Mouse (Mus musculus): ENCODE measurements at regions not wholly inside any gene's neighbourhood (a gene's known extent, or its start where the extent isn't known, plus 50 kb on each side); places are given as distances from the start of the nearest gene placed in this dataset.

DNA sequence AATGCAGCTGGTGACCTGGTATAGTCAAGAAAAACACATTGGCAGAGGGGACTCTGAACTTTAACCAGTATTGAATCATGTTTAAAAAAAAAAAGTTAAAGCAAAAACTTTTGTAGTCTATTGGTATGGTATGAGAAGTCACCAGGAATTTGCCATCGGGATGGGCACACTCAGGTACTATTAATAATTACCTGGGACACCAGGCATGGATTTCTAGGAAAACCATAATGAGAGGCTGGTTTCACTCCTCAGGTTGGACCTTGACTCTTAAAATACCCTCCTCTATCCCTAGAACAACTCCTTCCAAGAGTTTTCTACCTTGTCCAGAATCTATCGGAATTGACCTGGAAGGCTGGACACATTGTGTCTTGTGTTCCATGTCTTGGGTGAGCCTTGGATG, 155.5 kb upstream of the Foxq1 start:
- H3K4me2 ChIP-seq (replicated peaks): no peak overlapping the region
- H3K27me3 ChIP-seq: no peaks in the 10 kb centered on the region
- no peak overlapping the region for H3K4me3 ChIP-seq
- 98% methylated on average over 2 of the region's 2 CpGs for WGBS
- no peak for ATAC-seq (replicated peaks)
- no peaks in the 10 kb centered on the region for H3K4me1 ChIP-seq
- H3K9ac ChIP-seq (replicated peaks): no peak overlapping the region
- no peaks in the 10 kb centered on the region for H3K9me3 ChIP-seq
- H3K27ac ChIP-seq (replicated peaks): no peak overlapping the region
- H3K36me3 ChIP-seq: no peaks in the 10 kb centered on the region

- H3K9me3 ChIP-seq: no peaks in the 10 kb centered on the region
- WGBS: 88% methylated on average over 2 of the region's 2 CpGs
- no peak overlapping the region for H3K4me2 ChIP-seq (replicated peaks)
- H3K36me3 ChIP-seq: no peaks in the 10 kb centered on the region
- H3K9ac ChIP-seq (replicated peaks): no peak overlapping the region
- no peak overlapping the region for H3K4me3 ChIP-seq
- H3K4me1 ChIP-seq: peaks cover 16% of the 10 kb centered on the region
- no peak overlapping the region for H3K27ac ChIP-seq (replicated peaks)
- ATAC-seq (replicated peaks): no peak
- no peaks in the 10 kb centered on the region for H3K27me3 ChIP-seq
Measured at GRCm38 (mm10) chr13:31405312-31405711, 150.6 kb upstream of the Foxq1 start.

GRCm38 (mm10) chr13:31408439-31409122, 147.4 kb upstream of the Foxq1 start:
- Histone ChIP-seq H3K27me3 (no peaks in the 10 kb centered on the region), H3K9me3 (no peaks in the 10 kb centered on the region), H3K4me1 (peaks cover 16% of the 10 kb centered on the region), H3K4me3 (peak overlapping the region; percentile 14), H3K36me3 (no peaks in the 10 kb centered on the region), H3K27ac (replicated peaks) (peak overlapping the region; percentile 71), H3K4me2 (replicated peaks) (peak overlapping the region; percentile 31), H3K9ac (replicated peaks) (no peak overlapping the region)
- 17% methylated on average over 10 of the region's 10 CpGs for WGBS
- peak; percentile 95 for ATAC-seq (replicated peaks)

- H3K9me3 ChIP-seq: no peaks in the 10 kb centered on the region
- H3K4me2 ChIP-seq (replicated peaks): peak overlapping the region; percentile 31
- H3K27me3 ChIP-seq: no peaks in the 10 kb centered on the region
- H3K4me3 ChIP-seq: no peak overlapping the region
- peak; percentile 69 for ATAC-seq (replicated peaks)
- H3K4me1 ChIP-seq: peaks cover 16% of the 10 kb centered on the region
- 0 out of 2 replicates have a peak overlapping the region, but pooled peaks have one; percentile 15 for H3K27ac ChIP-seq (replicated peaks)
- 42% methylated on average over 2 of the region's 2 CpGs for WGBS
- H3K9ac ChIP-seq (replicated peaks): no peak overlapping the region
- H3K36me3 ChIP-seq: no peaks in the 10 kb centered on the region
Measured at GRCm38 (mm10) chr13:31409123-31409513, 146.8 kb upstream of the Foxq1 start.

DNA sequence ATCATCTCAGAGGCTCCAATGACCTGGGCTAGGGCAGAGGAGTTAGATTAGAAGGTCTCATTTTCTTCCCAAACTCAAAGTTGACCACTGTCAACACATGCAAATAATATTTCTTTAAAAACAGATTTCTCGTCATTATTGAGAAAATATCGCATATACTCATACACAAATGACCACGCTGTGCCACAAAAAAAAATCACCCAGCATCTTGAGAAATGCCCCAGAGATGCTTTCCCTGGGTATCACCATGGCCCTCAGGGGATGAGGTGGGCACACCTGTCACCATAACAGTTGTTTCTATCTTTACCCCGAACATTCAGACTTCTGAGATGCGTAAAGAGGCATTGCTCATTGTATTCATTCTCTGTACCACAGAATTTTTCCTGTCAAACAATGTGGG, 134.4 kb upstream of the Foxq1 start:
- no peak overlapping the region for H3K27ac ChIP-seq (replicated peaks)
- ATAC-seq (replicated peaks): no peak

DNA sequence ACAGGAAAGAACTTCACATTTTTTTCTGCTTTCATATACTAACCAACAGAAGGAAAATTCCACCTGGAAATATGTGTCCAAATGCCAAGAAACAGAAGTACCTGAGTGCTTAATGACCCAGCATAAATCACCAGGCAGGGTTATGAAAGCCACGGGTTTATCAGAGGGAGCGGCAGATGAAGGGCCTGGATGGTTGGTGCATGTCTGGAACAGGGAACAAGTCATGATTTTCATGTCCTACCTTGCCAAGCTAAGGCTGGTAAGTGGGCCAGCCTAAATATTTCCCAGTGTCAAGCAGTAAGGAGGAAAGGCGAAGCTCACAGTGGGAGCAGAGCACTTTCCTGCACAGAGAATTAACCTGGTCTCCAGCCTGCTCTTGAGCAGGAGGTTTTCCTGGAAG, 132.3 kb upstream of the Foxq1 start:
- H3K4me3 ChIP-seq: no peak overlapping the region
- no peaks in the 10 kb centered on the region for H3K27me3 ChIP-seq
- H3K9ac ChIP-seq (replicated peaks): no peak overlapping the region
- H3K9me3 ChIP-seq: no peaks in the 10 kb centered on the region
- H3K4me1 ChIP-seq: no peaks in the 10 kb centered on the region
- no peaks in the 10 kb centered on the region for H3K36me3 ChIP-seq
- H3K4me2 ChIP-seq (replicated peaks): no peak overlapping the region
- 92% methylated on average over 3 of the region's 3 CpGs for WGBS
- no peak for ATAC-seq (replicated peaks)
- H3K27ac ChIP-seq (replicated peaks): no peak overlapping the region

More for the DNA sequence above, 134.4 kb upstream of the Foxq1 start:
- Histone ChIP-seq H3K4me2 (replicated peaks) (no peak overlapping the region), H3K4me3 (no peak overlapping the region), H3K9me3 (no peaks in the 10 kb centered on the region), H3K4me1 (no peaks in the 10 kb centered on the region), H3K27me3 (no peaks in the 10 kb centered on the region), H3K9ac (replicated peaks) (no peak overlapping the region), H3K36me3 (no peaks in the 10 kb centered on the region)
- 95% methylated on average over 5 of the region's 5 CpGs for WGBS

DNA sequence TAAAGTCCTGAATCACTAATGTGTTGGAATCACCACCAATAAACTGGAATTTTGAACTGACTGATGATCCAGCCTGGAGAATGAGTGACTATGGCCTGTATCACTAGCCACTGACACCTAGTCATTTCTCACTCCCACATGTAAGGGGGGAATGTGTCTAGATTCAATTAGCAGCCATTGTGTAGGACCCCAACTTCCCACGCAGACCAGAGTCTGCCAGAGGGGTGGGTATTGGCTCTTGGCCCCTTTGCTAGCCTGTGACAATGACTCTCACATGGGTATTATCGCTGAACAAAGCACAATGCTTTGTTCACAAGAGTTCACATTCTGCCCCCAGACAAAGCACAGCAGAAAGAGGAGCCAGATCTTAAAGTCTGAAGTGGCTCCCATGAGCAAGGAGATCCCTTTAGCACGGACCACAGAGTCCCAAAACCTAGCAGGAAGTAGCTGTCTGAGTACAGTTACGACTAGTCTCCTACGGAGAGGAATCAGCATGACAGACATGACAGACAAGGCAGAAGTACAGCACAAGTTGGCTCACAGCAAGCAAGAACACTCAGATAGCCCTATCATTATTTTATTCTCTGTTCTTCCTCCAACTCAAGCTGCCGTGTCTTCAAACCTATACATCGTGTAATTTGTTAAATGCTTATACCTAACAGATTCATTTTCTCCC, 130.0 kb upstream of the Foxq1 start:
- Histone ChIP-seq H3K9ac (replicated peaks) (no peak overlapping the region), H3K9me3 (no peaks in the 10 kb centered on the region), H3K36me3 (no peaks in the 10 kb centered on the region), H3K4me2 (replicated peaks) (no peak overlapping the region), H3K4me1 (no peaks in the 10 kb centered on the region), H3K27me3 (no peaks in the 10 kb centered on the region), H3K27ac (replicated peaks) (no peak overlapping the region), H3K4me3 (no peak overlapping the region)
- no peak for ATAC-seq (replicated peaks)
- WGBS: 66% methylated on average over 7 of the region's 7 CpGs

DNA sequence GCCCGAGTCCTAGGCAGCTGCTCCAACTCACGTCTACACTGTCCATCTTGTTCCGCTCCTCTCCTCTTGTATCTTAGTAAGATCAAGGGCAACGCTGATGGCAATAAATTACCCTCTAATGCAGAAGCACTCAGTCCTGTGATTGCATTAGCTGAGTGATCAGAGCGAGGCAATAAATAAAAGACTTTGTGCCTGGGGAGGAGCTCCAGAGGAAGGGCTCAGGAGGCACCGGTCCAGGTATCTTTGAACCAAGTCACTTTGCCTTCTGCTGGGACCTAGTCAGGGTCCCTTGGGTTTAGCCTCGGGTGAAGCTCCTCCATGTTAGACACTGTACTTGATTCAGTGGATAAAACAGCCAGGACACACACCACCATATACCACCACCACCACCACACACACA, 119.5 kb upstream of the Foxq1 start:
- 92% methylated on average over 7 of the region's 7 CpGs for WGBS
- H3K9me3 ChIP-seq: no peaks in the 10 kb centered on the region
- no peak for ATAC-seq (replicated peaks)
- no peaks in the 10 kb centered on the region for H3K27me3 ChIP-seq
- no peak overlapping the region for H3K9ac ChIP-seq (replicated peaks)
- H3K4me1 ChIP-seq: no peaks in the 10 kb centered on the region
- no peaks in the 10 kb centered on the region for H3K36me3 ChIP-seq
- H3K4me2 ChIP-seq (replicated peaks): no peak overlapping the region
- H3K4me3 ChIP-seq: no peak overlapping the region
- no peak overlapping the region for H3K27ac ChIP-seq (replicated peaks)

DNA sequence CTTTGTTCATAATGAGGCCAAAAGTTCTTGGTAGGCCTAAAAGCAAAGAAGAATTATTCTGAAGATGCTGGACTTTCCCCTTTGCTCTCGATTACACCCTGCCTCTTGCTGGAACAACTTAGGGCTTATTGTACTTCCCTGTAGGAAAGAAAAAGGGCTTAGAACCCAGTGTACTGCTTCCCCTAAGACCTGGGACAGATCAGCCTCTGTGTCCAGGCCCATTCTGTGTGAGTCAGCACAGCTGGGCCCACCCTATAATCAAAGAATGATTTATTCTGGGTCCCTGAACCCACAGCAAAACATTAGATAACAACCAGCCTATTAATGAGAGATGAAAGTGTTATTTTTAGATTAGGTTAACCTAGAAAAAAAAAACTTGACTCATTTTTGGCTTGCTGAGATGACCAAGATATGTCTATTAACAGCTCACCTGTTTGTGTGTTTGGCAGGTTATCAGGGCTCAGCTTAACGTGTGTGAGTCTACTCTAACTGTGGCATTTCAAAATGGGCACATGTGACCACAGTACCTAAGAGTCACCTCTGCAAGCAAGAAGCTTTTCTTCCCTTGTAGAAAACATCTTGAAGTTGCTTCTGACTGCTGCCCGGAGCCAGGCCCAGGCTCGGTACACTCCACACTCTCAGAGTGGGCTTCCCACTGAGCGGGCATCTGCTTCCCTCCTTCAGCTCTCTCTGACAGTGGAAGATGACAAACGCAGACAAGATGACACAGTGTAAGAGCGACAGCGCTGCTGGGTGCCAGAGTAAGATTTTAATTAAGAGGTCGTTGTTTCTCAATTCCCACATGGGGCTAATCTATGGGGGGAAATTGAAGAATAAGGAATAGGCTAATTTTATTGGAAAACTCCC, 115.9 kb upstream of the Foxq1 start:
- Histone ChIP-seq H3K4me1 (no peaks in the 10 kb centered on the region), H3K27me3 (no peaks in the 10 kb centered on the region), H3K4me2 (replicated peaks) (no peak overlapping the region), H3K27ac (replicated peaks) (no peak overlapping the region), H3K9me3 (no peaks in the 10 kb centered on the region), H3K36me3 (no peaks in the 10 kb centered on the region), H3K9ac (replicated peaks) (no peak overlapping the region), H3K4me3 (no peak overlapping the region)
- WGBS: 71% methylated on average over 9 of the region's 9 CpGs
- ATAC-seq (replicated peaks): 0 out of 2 replicates have a peak, but pooled peaks have one; percentile 46

- WGBS: 50% methylated on average over 2 of the region's 2 CpGs
- no peaks in the 10 kb centered on the region for H3K9me3 ChIP-seq
- H3K4me2 ChIP-seq (replicated peaks): no peak overlapping the region
- no peaks in the 10 kb centered on the region for H3K27me3 ChIP-seq
- no peak for ATAC-seq (replicated peaks)
- H3K4me1 ChIP-seq: no peaks in the 10 kb centered on the region
- H3K27ac ChIP-seq (replicated peaks): no peak overlapping the region
- H3K4me3 ChIP-seq: no peak overlapping the region
- no peaks in the 10 kb centered on the region for H3K36me3 ChIP-seq
- no peak overlapping the region for H3K9ac ChIP-seq (replicated peaks)
Measured at GRCm38 (mm10) chr13:31458883-31459282, 97.1 kb upstream of the Foxq1 start.

GRCm38 (mm10) chr13:31465141-31465540, 90.8 kb upstream of the Foxq1 start:
- Histone ChIP-seq H3K27ac (replicated peaks) (no peak overlapping the region), H3K9me3 (no peaks in the 10 kb centered on the region), H3K4me2 (replicated peaks) (no peak overlapping the region), H3K36me3 (no peaks in the 10 kb centered on the region), H3K9ac (replicated peaks) (no peak overlapping the region), H3K27me3 (no peaks in the 10 kb centered on the region), H3K4me1 (no peaks in the 10 kb centered on the region), H3K4me3 (no peak overlapping the region)
- no peak for ATAC-seq (replicated peaks)
- WGBS: 82% methylated on average over 8 of the region's 8 CpGs

GRCm38 (mm10) chr13:31465711-31466110, 90.2 kb upstream of the Foxq1 start:
- Histone ChIP-seq H3K9me3 (no peaks in the 10 kb centered on the region), H3K4me3 (no peak overlapping the region), H3K4me2 (replicated peaks) (no peak overlapping the region), H3K4me1 (no peaks in the 10 kb centered on the region), H3K36me3 (no peaks in the 10 kb centered on the region), H3K9ac (replicated peaks) (no peak overlapping the region), H3K27me3 (no peaks in the 10 kb centered on the region), H3K27ac (replicated peaks) (no peak overlapping the region)
- ATAC-seq (replicated peaks): no peak
- WGBS: 74% methylated on average over 4 of the region's 4 CpGs
